Mouse (Mus musculus) gastrocnemius, adult 8-10 months (tissue): ENCODE measurements around the gene Sox21. TPM values are rescaled to one million over a fixed set of nuclear protein-coding genes. Genes with fewer than 3 reads are reported as not detected.

ENCODE experiments used
- DNase-seq, 2 experiments: peaks; one replicate each; pipeline ENCODE4 v3.0.0; 2022; ENCODE audit warnings: low spot score in 2 of 2
- microRNA-seq: library from miRNA; unstranded; fragments of <30 nt; microRNA quantifications from one replicate; pipeline ENCODE4 v1.2.0, GENCODE M21; 2022
- total RNA-seq, 4 experiments: library from RNA; stranded (reverse); gene quantifications; 2 replicates each; pipeline ENCODE4 v1.2.4; 2022

The Sox21 gene
- total RNA-seq, 4 experiments from 2014 or later: not detected

DNA sequence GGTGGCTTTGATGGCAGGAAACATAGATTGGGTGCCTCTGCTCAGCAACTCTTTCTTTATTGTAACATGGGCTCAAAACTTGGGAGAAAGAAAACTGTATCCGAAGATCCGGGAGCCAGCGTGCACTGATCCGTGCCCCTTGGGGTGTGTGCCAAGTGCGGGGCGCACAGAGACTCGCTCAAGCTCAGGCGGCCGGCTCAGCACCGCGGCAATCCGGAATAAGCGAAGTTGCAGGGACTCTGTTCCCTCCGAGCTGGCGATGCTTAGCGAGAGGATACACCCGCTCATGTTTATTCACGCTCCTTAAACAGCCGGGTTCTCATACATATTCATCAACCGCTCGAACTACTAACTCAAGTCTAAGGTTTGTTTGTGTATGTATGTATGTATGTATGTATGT, 10.9 kb downstream of the Sox21 start:
- no peak for DNase-seq

DNA sequence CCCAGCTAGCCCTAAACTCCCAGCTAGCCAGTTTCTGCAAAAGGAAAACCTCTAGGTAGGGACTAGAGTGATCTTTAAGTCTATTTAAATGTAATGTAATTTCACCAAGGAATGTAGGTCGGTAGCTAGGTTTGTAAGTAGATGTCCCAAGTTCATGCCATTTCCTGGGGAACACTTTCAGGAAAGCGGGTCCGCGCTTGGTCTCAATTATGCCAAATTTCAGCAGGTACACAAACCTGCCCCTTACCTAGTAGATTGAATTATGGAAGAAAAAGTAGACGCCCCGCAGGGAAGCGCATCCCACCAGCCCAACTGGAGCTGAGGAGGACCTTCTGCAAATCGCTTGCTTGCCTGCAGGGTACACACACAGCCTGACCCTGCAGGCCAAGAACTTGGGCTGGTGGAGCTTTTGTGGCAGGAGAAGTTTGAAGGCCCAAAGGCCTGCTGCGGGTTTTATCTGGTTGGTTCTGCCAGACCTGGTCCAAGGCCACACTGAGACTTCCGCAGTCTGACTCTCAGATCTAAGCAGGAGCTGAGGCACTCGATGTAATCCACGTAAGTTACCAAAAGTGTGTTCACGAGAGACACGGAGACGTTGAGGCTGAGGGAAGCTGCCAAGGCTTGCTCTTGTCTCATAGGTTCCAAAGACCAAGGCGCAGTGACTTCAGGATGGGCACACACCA, 11.6 kb downstream of the Sox21 start:
- no peak for DNase-seq

DNA sequence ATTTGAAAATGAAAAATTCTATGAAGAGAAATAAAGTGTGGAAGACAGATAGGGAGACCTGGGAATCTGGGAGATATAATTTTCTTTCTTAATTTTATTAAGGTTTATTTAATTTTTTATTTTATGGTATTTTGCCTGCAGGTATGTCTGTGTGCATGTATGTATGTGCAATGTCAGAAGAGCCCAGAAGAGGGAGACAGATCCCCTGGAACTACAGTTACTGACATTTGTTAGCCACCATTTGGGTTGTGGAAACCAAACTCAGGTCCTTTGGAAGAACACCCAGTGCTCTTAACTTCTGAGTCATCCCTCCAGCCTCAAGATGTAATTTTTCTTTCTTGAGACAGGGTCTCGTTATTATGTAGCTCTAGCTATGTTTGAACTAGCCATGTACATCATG, 15.9 kb downstream of the Sox21 start:
- DNase-seq: no peak

DNA sequence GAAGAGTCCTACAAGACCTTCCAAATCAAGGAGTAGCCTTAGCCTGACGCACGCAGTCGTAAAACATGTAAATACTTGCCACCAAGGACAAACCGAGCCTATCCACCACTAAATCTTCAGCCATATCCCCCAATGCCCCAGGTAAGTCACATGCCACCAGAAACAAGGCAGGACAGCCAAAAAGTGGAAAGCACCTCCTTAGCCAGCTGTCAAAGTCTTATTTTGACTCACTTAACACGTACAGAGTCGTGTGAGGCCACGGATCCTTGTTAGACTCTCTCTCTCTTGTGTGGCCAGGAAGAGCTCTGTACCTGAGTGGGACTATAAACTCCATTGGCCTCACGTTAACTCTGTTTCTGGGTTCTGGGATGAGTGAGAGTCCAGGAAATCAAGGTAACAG, 20.0 kb downstream of the Sox21 start:
- no peak for DNase-seq

DNA sequence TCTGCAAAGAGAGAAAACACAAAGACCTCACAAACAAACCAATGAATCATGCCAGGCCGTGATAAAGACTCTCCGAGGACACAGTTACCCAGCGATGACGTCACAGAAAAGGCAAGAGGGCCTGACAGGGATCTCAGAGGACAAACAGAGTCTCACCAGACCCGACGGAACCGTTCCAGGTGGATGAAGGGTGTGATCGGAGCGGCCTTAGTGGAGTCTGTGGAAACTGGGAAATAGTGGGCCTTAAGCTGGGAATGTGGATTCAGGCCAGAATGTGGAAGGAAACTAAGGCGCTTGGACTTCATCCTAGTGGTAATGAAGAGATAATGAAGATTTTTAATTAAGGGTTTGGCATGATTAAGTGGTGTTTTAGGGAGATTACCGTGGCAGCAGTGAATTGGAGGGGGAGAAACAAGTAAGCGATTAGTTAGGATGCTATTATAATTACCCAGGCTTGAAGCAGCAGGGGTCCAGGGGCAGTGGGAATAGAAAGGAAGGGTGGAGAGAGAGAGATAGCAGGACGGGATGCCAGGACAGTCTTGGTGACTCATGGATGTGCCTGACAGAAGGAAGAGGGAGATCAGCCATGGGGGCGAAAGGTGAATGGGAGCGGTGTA, 24.5 kb downstream of the Sox21 start:
- DNase-seq: no peak

DNA sequence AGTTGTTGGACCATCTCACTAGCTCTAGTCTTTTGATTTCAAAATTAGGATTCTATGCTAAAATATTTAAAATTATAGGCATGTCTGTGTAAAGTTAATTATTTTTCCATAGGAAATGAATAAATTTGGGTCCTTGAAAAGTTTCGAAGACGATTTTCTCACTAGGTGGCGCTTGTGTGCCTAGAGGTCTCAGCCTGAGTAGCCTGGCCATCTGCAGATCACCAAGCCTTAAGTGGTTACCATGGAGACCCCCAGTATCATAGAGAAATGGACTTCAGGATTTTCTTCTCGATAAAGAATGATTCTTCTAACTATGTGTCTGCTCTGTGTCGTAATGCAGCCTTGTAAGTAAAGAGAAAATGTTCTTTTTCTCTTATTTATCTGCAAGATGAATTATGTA, 27.2 kb downstream of the Sox21 start:
- no peak for DNase-seq

GRCm38 (mm10) chr14:118207347-118207746, 29.5 kb downstream of the Sox21 start:
- DNase-seq: no peak

GRCm38 (mm10) chr14:118203031-118203430, 33.8 kb downstream of the Sox21 start:
- no peak for DNase-seq

DNA sequence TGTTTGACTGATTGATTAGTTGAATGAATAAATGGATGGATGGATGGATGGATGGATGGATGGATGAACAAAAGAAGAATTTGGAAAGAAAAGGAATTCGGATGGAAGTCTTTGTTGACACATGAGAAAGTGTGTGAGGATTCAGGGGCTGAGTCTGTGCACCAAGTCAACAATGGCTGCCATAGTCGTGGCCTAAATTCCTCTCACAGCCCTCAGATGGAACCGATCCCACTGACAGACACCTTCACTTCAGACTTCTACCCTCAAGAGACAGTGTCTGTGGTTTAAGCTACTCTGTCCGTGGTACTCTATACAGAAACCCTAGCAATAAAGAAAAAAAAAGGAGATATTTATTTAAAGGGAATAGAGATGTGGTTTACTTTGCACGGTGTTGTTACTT, 34.8 kb downstream of the Sox21 start:
- no peak for DNase-seq

DNA sequence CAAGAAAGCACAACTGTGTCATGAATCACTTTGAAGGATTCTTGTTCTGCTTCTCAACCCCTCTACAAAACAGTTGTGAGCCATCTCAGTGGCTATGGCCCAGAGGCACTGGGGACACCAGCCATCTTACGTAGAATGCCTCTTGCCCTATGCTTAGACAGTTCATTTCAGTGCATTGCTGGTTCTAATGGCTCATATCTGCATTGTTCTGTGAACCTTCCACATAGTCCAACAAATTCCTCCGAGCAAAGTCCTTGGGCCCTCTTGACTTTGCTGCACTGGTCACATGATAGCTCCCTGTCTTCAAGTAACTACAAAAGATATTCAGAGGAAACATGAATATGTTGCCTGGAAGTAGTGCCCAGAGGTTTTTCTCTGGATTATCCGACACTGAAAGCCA, 36.1 kb downstream of the Sox21 start:
- no peak for DNase-seq

- DNase-seq: no peak
Observed at GRCm38 (mm10) chr14:118197063-118197462, 39.8 kb downstream of the Sox21 start.

GRCm38 (mm10) chr14:118194219-118194914, 42.5 kb downstream of the Sox21 start:
- DNase-seq: no peak

- no peak for DNase-seq
Observed at GRCm38 (mm10) chr14:118193663-118194062, 43.2 kb downstream of the Sox21 start.

GRCm38 (mm10) chr14:118193001-118193628, 43.7 kb downstream of the Sox21 start:
- DNase-seq: no peak

DNA sequence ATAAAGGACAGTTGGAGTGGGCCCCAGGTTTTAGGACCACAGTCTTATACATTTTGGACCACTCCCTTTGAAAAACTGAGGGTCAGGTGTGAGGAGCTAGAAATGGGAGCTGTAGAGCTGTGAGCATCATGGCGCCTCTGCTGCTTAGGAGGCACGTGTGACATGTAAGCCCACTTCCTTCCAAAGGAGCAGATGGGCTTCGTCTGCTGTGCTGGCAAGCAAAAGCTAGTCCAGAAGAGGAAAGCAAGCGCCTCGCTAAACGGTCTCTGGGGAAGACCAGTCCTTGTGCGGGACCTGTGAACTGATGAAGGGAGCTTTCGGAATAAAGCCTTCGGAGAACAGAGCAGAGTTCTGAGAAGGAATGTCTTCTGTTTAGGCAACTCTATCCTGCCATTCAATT, 45.4 kb downstream of the Sox21 start:
- no peak for DNase-seq

Small RNA genes within 50 kb of the gene (microRNA-seq; reads per million reads assigned to microRNA genes)
- not detected for gene Mir6241

Other genes starting within 250 kb of the Sox21 start
- under 1 TPM; 0.22 to 0.75 (median 0.45) TPM for gene Dct, start 184.8 kb downstream of the Sox21 start, total RNA-seq
- gene Tgds, start 104.3 kb downstream of the Sox21 start, total RNA-seq: 1 to 10 TPM; 4.4 to 6.5 (median 5.6) TPM
- gene Gpr180, start 99.9 kb downstream of the Sox21 start, total RNA-seq: 10 to 100 TPM; 38.8 to 41.3 (median 40.8) TPM
- not detected for gene Gm9376, start 29.9 kb upstream of the Sox21 start, total RNA-seq